Mouse (Mus musculus): Measurements from ENCODE around the gene Ribc1. TPM values are rescaled to one million over a fixed set of nuclear protein-coding genes. Genes with fewer than 3 reads are reported as not detected.

The Ribc1 gene
- 0.25 and 0.48 TPM in 2 replicates for polyA plus RNA-seq (2012)

- no peak for TF ChIP-seq TAL1 (IDR thresholded peaks at IDR 0.05; ENCODE audit: low read length)
- no peak for TF ChIP-seq GATA1 (IDR thresholded peaks at IDR 0.05; ENCODE audit: low read length)
- Histone ChIP-seq H3K4me3 (replicated peaks) (peak within 1 kb of the TSS; percentile 91), H3K9me3 (ENCODE audit: control insufficient read depth, low read length) (peaks cover 9% of the 10 kb centered on the region), H3K4me1 (ENCODE audit: control insufficient read depth) (peaks cover 36% of the 10 kb centered on the region), H3K36me3 (ENCODE audit: control insufficient read depth) (peaks cover 13% of the 10 kb centered on the region), H3K27me3 (ENCODE audit: control insufficient read depth) (peaks cover 10% of the 10 kb centered on the region; the same call in 1 of the 2 replicates)
These were observed at the start of gene Ribc1, which contains the start of gene Smc1a for GRCm38 (mm10) chrX:152016151-152017145. TSS of gene Ribc1 (minus strand) at chrX:152016295. TSS of gene Smc1a (plus strand) at chrX:152016428.

- no peaks in the 10 kb centered on the region; the same call in 1 of the 2 replicates for H3K27me3 ChIP-seq (ENCODE audit: control insufficient read depth)
These were observed 49.6 kb upstream of the Ribc1 start for GRCm38 (mm10) chrX:152065674-152066073.

DNA sequence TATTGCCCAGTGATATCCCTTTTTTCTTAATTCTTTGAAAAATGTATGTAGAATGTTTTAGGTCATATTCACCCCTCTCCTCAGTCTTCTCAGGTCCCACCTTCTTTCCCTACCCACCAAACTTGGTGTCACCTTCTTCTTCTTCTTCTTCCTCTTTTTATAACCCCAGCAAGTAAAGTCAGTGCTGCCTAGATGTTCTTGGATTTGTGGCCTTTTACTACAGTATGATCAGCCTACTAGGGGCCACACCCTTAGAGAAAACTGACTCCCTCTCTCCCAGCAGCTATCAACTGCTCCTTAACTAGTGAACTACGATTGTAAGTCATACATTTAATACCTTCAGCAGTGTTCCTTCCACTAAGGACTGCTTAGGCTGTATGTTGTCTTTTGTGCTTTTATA, 38.0 kb upstream of the Ribc1 start:
- peaks cover 3% of the 10 kb centered on the region; the same call in 1 of the 2 replicates for H3K27me3 ChIP-seq (ENCODE audit: control insufficient read depth)
- no peak overlapping the region for H3K4me3 ChIP-seq (replicated peaks)
- H3K4me1 ChIP-seq (ENCODE audit: control insufficient read depth): no peaks in the 10 kb centered on the region
- no peaks in the 10 kb centered on the region for H3K9me3 ChIP-seq (ENCODE audit: control insufficient read depth, low read length)
- peaks cover 88% of the 10 kb centered on the region for H3K36me3 ChIP-seq (ENCODE audit: control insufficient read depth)
- TF ChIP-seq TAL1 (IDR thresholded peaks at IDR 0.05; ENCODE audit: low read length): no peak
- TF ChIP-seq GATA1 (IDR thresholded peaks at IDR 0.05; ENCODE audit: low read length): no peak

More at GRCm38 (mm10) chrX:152065674-152066073, 49.6 kb upstream of the Ribc1 start:
- Histone ChIP-seq H3K4me3 (replicated peaks) (no peak overlapping the region), H3K9me3 (ENCODE audit: control insufficient read depth, low read length) (no peaks in the 10 kb centered on the region), H3K36me3 (ENCODE audit: control insufficient read depth) (peaks cover 43% of the 10 kb centered on the region), H3K4me1 (ENCODE audit: control insufficient read depth) (no peaks in the 10 kb centered on the region; the same call in 1 of the 2 replicates)
- TF ChIP-seq GATA1 (IDR thresholded peaks at IDR 0.05; ENCODE audit: low read length): no peak
- TF ChIP-seq TAL1 (IDR thresholded peaks at IDR 0.05; ENCODE audit: low read length): no peak

DNA sequence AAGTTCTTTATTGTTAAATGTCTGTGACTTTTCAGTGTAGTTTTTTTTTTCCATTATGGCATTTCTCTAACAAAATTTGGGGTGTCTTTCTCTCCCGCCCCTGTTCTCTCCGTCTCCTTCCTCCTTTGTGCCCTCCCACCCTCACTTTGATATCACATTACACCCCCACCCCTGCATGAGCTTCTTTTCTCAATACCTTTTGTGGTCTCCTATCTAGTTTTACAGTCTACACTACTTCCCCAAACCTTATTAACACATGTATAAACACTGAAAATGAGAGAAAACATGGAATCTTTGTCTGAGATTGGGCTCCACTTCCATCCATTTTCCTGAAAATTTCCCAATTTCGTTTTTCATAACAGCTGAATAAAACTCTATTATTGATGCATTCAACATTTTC, 36.5 kb upstream of the Ribc1 start:
- Histone ChIP-seq H3K27me3 (ENCODE audit: control insufficient read depth) (peaks cover 3% of the 10 kb centered on the region; the same call in 1 of the 2 replicates), H3K9me3 (ENCODE audit: control insufficient read depth, low read length) (no peaks in the 10 kb centered on the region), H3K36me3 (ENCODE audit: control insufficient read depth) (peaks cover 88% of the 10 kb centered on the region), H3K4me3 (replicated peaks) (no peak overlapping the region), H3K4me1 (ENCODE audit: control insufficient read depth) (no peaks in the 10 kb centered on the region)
- TF ChIP-seq TAL1 (IDR thresholded peaks at IDR 0.05; ENCODE audit: low read length): no peak
- TF ChIP-seq GATA1 (IDR thresholded peaks at IDR 0.05; ENCODE audit: low read length): no peak

GRCm38 (mm10) chrX:152047230-152047629, 31.1 kb upstream of the Ribc1 start:
- Histone ChIP-seq H3K36me3 (ENCODE audit: control insufficient read depth) (peaks cover 88% of the 10 kb centered on the region), H3K9me3 (ENCODE audit: control insufficient read depth, low read length) (no peaks in the 10 kb centered on the region), H3K4me3 (replicated peaks) (no peak overlapping the region), H3K4me1 (ENCODE audit: control insufficient read depth) (no peaks in the 10 kb centered on the region), H3K27me3 (ENCODE audit: control insufficient read depth) (peaks cover 4% of the 10 kb centered on the region; the same call in 1 of the 2 replicates)
- no peak for TF ChIP-seq GATA1 (IDR thresholded peaks at IDR 0.05; ENCODE audit: low read length)
- no peak for TF ChIP-seq TAL1 (IDR thresholded peaks at IDR 0.05; ENCODE audit: low read length)

GRCm38 (mm10) chrX:152039865-152040264, 23.8 kb upstream of the Ribc1 start:
- H3K36me3 ChIP-seq (ENCODE audit: control insufficient read depth): peaks cover 88% of the 10 kb centered on the region
- peaks cover 24% of the 10 kb centered on the region for H3K4me1 ChIP-seq (ENCODE audit: control insufficient read depth)
- H3K9me3 ChIP-seq (ENCODE audit: control insufficient read depth, low read length): no peaks in the 10 kb centered on the region
- no peak overlapping the region for H3K4me3 ChIP-seq (replicated peaks)
- H3K27me3 ChIP-seq (ENCODE audit: control insufficient read depth): peaks cover 6% of the 10 kb centered on the region; the same call in 1 of the 2 replicates
- no peak for TF ChIP-seq TAL1 (IDR thresholded peaks at IDR 0.05; ENCODE audit: low read length)
- TF ChIP-seq GATA1 (IDR thresholded peaks at IDR 0.05; ENCODE audit: low read length): no peak

GRCm38 (mm10) chrX:152019294-152019693, 3.2 kb upstream of the Ribc1 start:
- Histone ChIP-seq H3K27me3 (ENCODE audit: control insufficient read depth) (peaks cover 10% of the 10 kb centered on the region; the same call in 1 of the 2 replicates), H3K4me1 (ENCODE audit: control insufficient read depth) (peaks cover 34% of the 10 kb centered on the region), H3K4me3 (replicated peaks) (peak overlapping the region; percentile 91), H3K36me3 (ENCODE audit: control insufficient read depth) (peaks cover 27% of the 10 kb centered on the region), H3K9me3 (ENCODE audit: control insufficient read depth, low read length) (peaks cover 9% of the 10 kb centered on the region)
- TF ChIP-seq TAL1 (IDR thresholded peaks at IDR 0.05; ENCODE audit: low read length): peak; percentile 30; the same call in 1 of the 3 replicates
- no peak for TF ChIP-seq GATA1 (IDR thresholded peaks at IDR 0.05; ENCODE audit: low read length)

GRCm38 (mm10) chrX:152017186-152017585, 1.1 kb upstream of the Ribc1 start:
- TF ChIP-seq TAL1 (IDR thresholded peaks at IDR 0.05; ENCODE audit: low read length): no peak
- TF ChIP-seq GATA1 (IDR thresholded peaks at IDR 0.05; ENCODE audit: low read length): no peak
- Histone ChIP-seq H3K4me3 (replicated peaks) (peak overlapping the region; percentile 91), H3K4me1 (ENCODE audit: control insufficient read depth) (peaks cover 36% of the 10 kb centered on the region), H3K36me3 (ENCODE audit: control insufficient read depth) (peaks cover 15% of the 10 kb centered on the region), H3K27me3 (ENCODE audit: control insufficient read depth) (peaks cover 10% of the 10 kb centered on the region; the same call in 1 of the 2 replicates), H3K9me3 (ENCODE audit: control insufficient read depth, low read length) (peaks cover 9% of the 10 kb centered on the region)

DNA sequence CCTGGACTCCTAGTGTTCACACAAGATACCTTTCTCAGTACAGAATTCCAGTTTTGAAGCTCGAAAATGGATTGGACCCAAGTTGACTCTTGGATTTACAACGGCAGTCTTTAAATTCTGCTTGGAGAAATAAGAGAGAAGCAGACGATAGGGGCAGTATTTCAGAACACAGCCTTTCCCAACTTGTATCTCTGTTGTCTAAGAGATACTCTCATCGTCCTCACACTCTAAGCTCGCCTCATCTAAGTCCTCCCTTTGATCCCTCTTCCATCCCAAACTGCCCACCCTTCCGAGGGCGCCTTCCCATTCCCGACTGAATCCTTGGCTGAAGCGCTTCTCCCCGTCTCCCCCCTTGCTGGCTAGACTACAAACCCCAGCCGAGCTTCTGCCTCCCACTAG, 344 bp downstream of the Ribc1 start:
- Histone ChIP-seq H3K36me3 (ENCODE audit: control insufficient read depth) (peaks cover 11% of the 10 kb centered on the region), H3K4me1 (ENCODE audit: control insufficient read depth) (peaks cover 35% of the 10 kb centered on the region), H3K9me3 (ENCODE audit: control insufficient read depth, low read length) (peaks cover 9% of the 10 kb centered on the region), H3K4me3 (replicated peaks) (peak overlapping the region; percentile 91), H3K27me3 (ENCODE audit: control insufficient read depth) (peaks cover 10% of the 10 kb centered on the region; the same call in 1 of the 2 replicates)
- no peak for TF ChIP-seq TAL1 (IDR thresholded peaks at IDR 0.05; ENCODE audit: low read length)
- TF ChIP-seq GATA1 (IDR thresholded peaks at IDR 0.05; ENCODE audit: low read length): no peak

All from erythroblast, embryonic 14.5 days (primary cell).